Mouse (Mus musculus): Measurements from ENCODE around the gene Crocc. TPM values are rescaled to one million over a fixed set of nuclear protein-coding genes. Genes with fewer than 3 reads are reported as not detected.

Crocc gene
- polyA plus RNA-seq, 1 experiment from 2014 or later, result 1.9 TPM

DNA sequence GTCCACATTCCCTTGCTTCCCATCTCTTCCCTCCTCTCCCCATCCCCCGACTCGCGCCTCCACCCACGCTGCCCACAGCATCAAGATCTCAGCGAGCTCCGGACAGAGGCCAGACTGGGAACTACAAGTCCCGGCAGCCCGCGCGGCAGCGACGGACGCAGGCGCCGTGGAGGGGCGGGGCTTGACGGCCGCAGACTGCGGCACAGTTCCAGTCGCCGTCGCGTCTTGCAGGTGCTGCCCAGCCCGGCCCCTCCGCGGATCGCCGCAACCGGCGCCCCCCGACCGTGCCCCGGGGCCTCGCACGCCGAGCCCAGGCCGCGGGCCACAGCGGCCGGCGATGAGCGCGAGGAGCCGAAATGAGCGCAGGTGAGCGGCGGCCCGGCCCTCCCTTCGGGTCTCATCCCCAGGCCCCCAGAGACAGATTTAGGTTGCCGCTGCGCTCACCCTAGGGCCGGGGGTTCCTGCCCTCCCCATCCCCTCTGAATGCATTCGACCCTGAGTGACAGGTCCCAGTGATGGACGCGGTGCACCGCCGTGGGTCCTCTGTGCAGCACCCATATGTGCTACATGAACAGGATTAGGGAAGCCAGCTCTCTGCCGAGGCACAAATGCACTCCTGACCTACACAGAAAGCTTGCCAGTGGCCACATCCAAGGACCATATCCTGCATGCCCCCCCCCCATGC lies 73.5 kb downstream of the Crocc start, which contains the start of gene Atp13a2:
Gene Atp13a2, plus strand, starts transcription at position 163 of the 685 bp plus-strand sequence.
- peak; percentile 81 for DNase-seq (ENCODE audit: low spot score)

DNA sequence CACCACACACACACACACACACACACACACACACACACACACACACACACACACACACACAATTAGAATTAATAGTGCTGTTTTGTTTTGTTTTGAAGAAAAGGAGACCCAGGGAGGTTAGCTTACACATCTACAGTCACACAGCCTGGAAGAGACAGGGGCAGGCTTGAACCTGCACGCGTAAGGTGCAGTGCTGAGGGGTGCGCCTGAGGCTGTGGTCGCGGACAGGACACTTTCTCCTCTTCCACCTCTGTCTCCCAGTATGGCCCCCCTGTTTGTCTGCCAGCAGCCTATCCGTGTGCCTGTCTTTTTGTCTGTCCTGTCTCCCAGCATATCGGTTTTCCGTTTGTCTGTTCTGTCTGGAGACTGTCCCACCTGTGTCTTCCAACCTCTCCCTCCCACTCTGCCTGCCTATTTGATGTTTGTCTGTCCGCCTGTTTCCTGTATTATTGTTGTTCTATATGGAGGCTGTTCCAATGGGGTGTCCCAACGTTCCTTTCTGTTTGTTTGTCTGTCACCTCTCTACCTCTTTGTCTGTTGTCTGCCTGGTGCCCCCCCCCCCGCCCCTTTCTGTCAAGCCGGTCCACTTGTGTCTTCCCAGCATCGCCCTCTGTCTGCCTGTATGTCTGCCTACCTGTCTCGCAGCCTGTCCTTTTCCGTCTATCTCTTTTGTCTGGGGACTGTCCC lies 74.2 kb downstream of the Crocc start:
- no peak for DNase-seq (ENCODE audit: low spot score)

DNA sequence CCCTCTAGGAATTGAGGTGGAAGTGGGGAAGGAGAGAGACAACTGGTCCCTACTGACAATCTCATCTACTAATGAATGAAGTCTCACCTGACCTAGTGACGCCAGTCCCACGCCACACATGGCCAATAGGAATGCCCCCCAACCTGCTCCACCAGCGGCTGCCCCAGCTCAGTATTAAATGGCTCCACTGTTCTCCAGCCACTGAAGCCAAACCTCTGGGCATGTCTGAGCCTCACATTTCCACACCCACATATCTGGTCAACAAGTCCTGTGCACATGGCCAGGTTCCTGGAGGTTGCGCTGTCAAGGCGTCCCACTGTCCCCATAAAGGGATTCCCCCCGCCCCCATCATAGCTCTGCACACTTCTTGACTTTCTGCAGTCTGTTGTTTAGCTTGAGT lies 75.8 kb downstream of the Crocc start:
- no peak for DNase-seq (ENCODE audit: low spot score)

DNA sequence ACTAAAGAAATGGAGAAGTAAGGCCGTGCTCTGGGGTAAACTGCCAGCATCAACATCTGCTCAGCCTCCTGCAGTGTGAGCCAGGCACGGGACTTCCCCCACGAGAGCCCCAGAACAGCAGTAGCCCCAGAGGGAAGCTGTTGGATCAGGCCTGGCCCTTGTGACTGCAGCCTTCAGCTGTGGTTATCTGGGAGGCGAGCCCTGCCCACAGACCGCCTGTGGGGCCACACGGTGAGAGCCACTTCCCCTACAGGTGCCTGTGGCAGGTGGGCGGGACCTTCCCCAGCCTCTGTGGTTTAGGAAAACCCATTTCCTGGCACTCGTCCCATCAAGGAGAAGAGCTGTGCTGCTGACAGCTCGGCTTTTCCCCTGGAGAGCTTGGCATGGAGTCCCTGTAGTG lies 76.9 kb downstream of the Crocc start:
- peak; percentile 66 for DNase-seq (ENCODE audit: low spot score)

DNA sequence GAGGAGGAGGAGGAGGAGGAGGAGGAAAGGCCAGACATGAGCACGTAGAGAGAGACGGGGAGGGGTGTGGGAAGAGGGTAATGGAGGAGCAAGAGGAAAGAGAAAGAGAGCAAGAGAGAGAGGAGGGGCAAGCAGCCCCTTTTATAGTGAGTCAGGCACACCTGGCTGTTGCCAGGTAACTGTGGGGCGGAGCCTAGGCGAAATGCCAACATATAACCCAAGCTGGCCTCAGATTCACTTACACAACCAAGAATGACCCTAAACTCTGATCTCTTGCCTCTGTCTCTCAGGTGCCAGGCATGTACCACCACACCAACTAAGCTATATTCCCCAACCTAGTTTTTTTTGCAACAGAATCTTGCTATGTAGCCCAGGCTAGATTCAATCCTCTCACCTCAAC lies 77.5 kb downstream of the Crocc start:
- DNase-seq (ENCODE audit: low spot score), result no peak

DNA sequence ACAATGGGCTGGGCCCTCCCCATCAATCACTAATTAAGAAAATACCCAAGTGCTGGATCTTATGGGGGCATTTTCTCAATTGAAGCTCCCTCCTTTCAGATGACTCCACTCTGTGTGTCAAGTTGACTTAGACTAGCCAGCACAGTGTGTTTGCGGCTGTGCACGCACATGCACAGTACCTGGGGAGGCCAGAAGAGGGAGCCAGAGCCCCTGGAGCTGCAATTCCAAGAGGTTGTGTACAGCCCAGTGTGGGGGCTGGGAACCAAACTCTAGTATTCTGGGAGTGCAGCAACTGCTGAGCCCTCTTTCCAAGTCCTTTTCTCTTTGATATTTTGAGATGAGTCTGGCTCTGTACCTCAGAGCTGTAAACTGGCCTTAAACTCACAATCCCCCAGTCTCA lies 78.7 kb downstream of the Crocc start:
- DNase-seq (ENCODE audit: low spot score), result no peak

DNA sequence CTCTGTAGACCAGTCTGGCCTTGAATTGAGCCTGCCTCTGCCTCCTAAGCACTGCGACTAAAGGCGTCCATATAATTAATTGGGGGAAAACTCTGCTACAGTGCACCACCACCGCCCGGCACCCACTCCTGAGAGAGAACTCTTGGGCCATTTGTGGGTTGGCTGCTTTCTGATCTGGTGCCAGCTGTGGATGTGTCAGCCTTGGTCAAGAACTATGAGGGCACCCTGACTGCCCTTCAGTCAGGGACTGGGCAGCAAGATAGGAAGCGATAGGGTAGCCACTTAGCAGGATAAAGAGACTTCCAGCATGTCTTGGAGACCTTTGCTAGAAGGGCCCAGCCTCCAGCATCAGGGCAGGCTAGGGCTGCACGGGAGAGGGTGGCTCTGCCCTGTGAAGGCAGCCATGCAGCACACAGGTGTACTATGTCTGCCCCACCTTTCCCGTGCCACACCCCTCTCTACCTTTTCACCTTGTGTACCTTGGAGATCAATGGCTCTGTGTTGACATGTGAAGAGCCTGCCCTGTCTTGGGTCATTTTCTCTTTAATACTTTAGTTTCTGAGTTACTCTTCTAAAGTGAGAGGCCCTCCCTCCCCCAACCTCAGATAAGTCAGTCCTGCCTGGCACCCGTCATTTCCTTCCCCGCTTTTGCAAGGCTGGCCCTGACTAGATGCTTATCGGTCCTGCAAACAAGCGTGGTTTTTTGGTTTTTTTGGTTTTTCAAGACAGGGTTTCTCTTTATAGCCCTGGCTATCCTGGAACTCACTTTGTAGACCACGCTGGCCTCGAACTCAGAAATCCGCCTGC lies 82.3 kb downstream of the Crocc start:
- no peak for DNase-seq (ENCODE audit: low spot score)

DNA sequence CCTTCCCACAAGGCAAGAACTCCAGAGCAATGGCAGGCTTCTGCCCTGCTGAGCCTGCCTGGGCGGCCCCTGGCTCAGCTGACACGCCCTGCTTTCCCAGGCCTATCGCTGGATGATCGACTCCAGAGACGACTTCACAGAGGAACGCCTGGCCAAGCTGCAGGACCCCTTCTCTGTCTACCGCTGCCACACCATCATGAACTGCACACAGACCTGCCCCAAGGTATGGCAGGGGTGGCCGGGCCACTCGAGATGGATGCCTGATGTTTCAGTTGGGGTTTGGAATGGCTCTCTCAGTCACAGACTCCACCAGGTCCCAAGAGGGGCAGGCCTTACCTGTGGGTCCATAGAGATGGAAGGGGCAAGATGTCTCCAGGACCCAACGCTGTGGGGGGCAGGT lies 83.1 kb downstream of the Crocc start:
- no peak for DNase-seq (ENCODE audit: low spot score)

DNA sequence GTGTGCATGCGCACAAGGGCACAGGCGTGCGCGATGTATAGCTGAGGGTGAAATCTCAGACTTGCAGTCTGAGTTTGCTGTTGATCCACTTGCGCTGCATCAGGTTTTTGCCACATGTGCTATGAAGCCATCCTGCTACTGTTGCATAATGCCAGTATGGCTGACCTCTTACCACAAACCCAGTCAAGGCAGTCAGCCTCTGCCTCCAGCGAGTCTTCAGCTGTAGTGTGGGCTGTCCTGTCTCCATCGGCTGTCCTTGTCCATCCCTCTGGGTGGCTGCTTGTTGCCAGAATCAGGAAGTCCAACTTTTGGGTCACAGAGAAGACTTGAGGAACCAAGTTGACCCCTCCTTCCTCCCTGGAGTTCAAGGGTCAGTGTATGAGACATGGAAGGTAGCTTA lies 85.0 kb downstream of the Crocc start:
- no peak for DNase-seq (ENCODE audit: low spot score)

DNA sequence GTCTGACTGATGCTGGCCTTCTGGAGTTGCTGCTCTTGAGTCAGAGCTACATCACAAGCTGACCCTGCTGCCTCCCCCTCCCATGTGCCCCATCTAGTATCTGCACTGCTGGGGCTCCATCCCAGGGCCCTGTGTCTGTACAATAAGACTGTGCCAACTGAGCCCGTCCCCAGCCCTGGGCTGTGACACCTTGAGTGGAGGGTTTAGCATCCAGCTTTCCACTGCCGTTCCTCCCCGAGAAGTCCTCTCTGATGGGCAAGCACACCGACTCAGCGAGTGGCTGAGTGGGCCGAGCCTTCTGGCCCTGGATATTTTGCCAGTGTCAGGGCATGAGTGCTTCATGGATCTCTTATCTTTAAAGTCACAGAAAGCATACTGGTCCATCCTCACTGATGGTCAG lies 85.9 kb downstream of the Crocc start:
- no peak for DNase-seq (ENCODE audit: low spot score)

DNA sequence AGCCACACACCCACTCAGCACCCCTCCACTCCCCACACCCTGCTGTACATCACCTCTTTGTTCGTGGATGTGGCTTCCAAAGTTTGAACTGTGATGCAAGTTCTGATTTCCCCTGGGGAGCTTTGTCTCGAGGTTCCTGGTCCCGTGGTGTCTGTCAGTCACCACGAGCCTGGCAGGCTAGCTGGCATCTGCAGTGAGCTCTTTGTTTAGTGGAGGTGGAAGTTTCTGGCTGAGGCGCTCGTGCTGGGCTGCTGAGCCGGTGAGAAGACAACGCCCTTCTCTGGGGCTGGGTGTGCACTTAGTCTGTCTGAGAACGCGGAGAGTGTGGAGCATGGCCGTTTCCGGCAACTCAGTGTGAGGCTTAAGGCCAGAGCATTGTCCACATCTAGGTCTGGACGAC lies 88.7 kb downstream of the Crocc start:
- DNase-seq (ENCODE audit: low spot score), result no peak

DNA sequence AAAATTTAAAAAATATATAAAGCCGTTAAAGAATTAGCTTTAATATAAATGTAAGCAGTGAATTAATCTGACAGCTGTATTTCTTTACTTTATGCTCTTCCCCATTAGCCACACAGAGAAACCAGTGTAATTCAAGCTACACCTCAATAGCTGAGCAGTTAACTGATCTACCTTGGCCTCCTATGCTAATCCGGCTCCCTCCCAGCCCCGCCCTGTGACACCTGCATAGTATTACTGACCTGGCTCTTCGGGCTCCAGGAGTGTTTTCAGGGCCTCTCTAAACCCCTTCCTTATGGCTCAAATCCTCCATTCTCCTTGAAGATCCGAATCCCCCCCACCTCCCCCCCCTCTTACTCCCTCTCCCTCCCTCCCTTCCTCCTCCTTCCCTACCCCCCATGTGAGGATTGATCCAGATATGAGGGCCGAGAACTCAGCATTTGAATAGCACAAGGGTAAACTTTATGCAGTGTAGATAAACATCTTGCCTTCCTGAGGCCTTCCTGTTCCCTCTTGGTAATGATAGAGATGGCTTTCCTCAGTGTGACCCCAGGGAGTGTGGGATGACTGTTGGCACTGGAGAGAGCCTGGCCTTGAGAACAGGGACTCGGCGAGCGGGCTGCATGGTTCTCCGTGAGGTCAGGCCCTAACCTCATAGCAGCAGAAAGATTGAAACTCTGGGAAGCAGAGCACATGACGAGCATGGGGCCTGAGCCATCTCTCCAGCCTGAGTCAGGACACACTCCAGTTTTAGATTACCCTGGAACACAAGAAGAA lies 92.8 kb downstream of the Crocc start:
- no peak for DNase-seq (ENCODE audit: low spot score)

Other genes with a start within 250 kb of the Crocc start
- 1.2 and 1.5 TPM in 2 replicates for gene Padi3, start 249.9 kb downstream of the Crocc start, polyA plus RNA-seq (2015; fragmentation: Nextera tagmentation; extraction: Ambion mirVana)
- gene Padi1, start 214.8 kb downstream of the Crocc start, polyA plus RNA-seq (2015; fragmentation: Nextera tagmentation; extraction: Ambion mirVana), result 0.41 and 0.64 TPM in 2 replicates
- gene Padi2, start 154.2 kb downstream of the Crocc start, polyA plus RNA-seq (2015; fragmentation: Nextera tagmentation; extraction: Ambion mirVana), result 13.6 and 14.8 TPM in 2 replicates
- 434 and 468 TPM in 2 replicates for gene Sdhb, start 99.3 kb downstream of the Crocc start, polyA plus RNA-seq (2015; fragmentation: Nextera tagmentation; extraction: Ambion mirVana)
- 39.0 and 41.8 TPM in 2 replicates for gene Atp13a2, start 73.7 kb downstream of the Crocc start, polyA plus RNA-seq (2015; fragmentation: Nextera tagmentation; extraction: Ambion mirVana)
- 24.4 and 32.8 TPM in 2 replicates for gene Mfap2, start 50.1 kb downstream of the Crocc start, polyA plus RNA-seq (2015; fragmentation: Nextera tagmentation; extraction: Ambion mirVana)
- gene Necap2, start 17.8 kb upstream of the Crocc start, polyA plus RNA-seq (2015; fragmentation: Nextera tagmentation; extraction: Ambion mirVana), result 93.7 and 103 TPM in 2 replicates
- gene Spata21, start 27.8 kb upstream of the Crocc start, polyA plus RNA-seq (2015; fragmentation: Nextera tagmentation; extraction: Ambion mirVana), result 0.15 and 0.17 TPM in 2 replicates
- gene Szrd1, start 79.2 kb upstream of the Crocc start, polyA plus RNA-seq (2015; fragmentation: Nextera tagmentation; extraction: Ambion mirVana), result 32.6 and 35.4 TPM in 2 replicates
- 19.7 and 22.2 TPM in 2 replicates for gene Fbxo42, start 87.4 kb upstream of the Crocc start, polyA plus RNA-seq (2015; fragmentation: Nextera tagmentation; extraction: Ambion mirVana)
- gene Rsg1, start 153.4 kb upstream of the Crocc start, polyA plus RNA-seq (2015; fragmentation: Nextera tagmentation; extraction: Ambion mirVana), result 2.7 and 3.4 TPM in 2 replicates
- gene Arhgef19, start 178.9 kb upstream of the Crocc start, polyA plus RNA-seq (2015; fragmentation: Nextera tagmentation; extraction: Ambion mirVana), result 0.29 and 0.39 TPM in 2 replicates
- gene Epha2, start 240.7 kb upstream of the Crocc start, polyA plus RNA-seq (2015; fragmentation: Nextera tagmentation; extraction: Ambion mirVana), result 0.55 and 0.58 TPM in 2 replicates